Mouse (Mus musculus) heart, embryonic 16.5 days (tissue): ENCODE measurements around the gene Lcp2. TPM values are rescaled to one million over a fixed set of nuclear protein-coding genes. Genes with fewer than 3 reads are reported as not detected.
A peak's percentile ranks its signal among the peaks of the same experiment; 100 is the strongest.

Experiments used
- ATAC-seq: fragments of 200-750 bp; cut with Nextera tagmentation; replicated peaks from 2 replicates; pipeline ENCODE4 v1.8.0; 2017; ENCODE audit warnings: moderate number of reproducible peaks; ENCODE audit not compliant: insufficient read depth, low FRiP score; ENCODE audit errors: extremely low read depth
- H3K27ac ChIP-seq: fragments of 300-500 bp; sonication (generic); 2 replicates; pipeline ENCODE4 v1.5.1; 2014; ENCODE audit warnings: mild to moderate bottlenecking, low read length, control low read depth, moderate library complexity
- H3K27me3 ChIP-seq: fragments of 300-500 bp; sonication (generic); 2 replicates; pipeline ENCODE4 v1.6.1; 2014; ENCODE audit warnings: low read length, mixed read lengths; ENCODE audit not compliant: control insufficient read depth, insufficient read depth
- H3K36me3 ChIP-seq: fragments of 300-500 bp; sonication (generic); 2 replicates; pipeline ENCODE4 v1.6.1; 2014; ENCODE audit not compliant: control insufficient read depth, insufficient read depth
- H3K4me1 ChIP-seq: fragments of 300-500 bp; sonication (generic); 2 replicates; pipeline ENCODE4 v1.6.1; 2014; ENCODE audit warnings: low read length, mixed read lengths; ENCODE audit not compliant: control insufficient read depth, insufficient read depth
- H3K4me2 ChIP-seq: fragments of 300-500 bp; sonication (generic); 2 replicates; pipeline ENCODE4 v1.6.1; 2014; ENCODE audit warnings: low read depth, mild to moderate bottlenecking, control low read depth, low read length
- H3K4me3 ChIP-seq: fragments of 300-500 bp; sonication (generic); 2 replicates; pipeline ENCODE4 v1.5.1; 2014; ENCODE audit warnings: mild to moderate bottlenecking, control low read depth, low read length
- H3K9ac ChIP-seq: fragments of 300-500 bp; sonication (generic); 2 replicates; pipeline ENCODE4 v1.6.1; 2014; ENCODE audit warnings: low read length, control low read depth
- H3K9me3 ChIP-seq: fragments of 300-500 bp; sonication (generic); replicated peaks from 2 replicates; pipeline ENCODE4 v1.6.1; 2016; ENCODE audit warnings: low read length; ENCODE audit not compliant: control insufficient read depth
- WGBS: fragments of 180-500 bp; shearing (Covaris S2); extraction: QIAGEN DNeasy Blood & Tissue Kit; methylation state at CpG from one replicate; pipeline ENCODE4 v1.1.7; 2014; 5-methylcytosine and 5-hydroxymethylcytosine counted together
- polyA plus RNA-seq: library from polyadenylated mRNA; unstranded; fragments of >200 nt; fragmentation: Nextera tagmentation; extraction: Ambion mirVana; gene quantifications from 2 replicates; pipeline ENCODE4 v1.2.1, GENCODE M21; 2015

Lcp2 gene
- polyA plus RNA-seq, 1 experiment from 2014 or later: 11.3 TPM

- WGBS: 56% methylated on average over 4 of the region's 4 CpGs
- Histone ChIP-seq H3K27ac (no peak overlapping the region), H3K4me1 (no peaks in the 10 kb centered on the region), H3K9me3 (no peaks in the 10 kb centered on the region), H3K9ac (no peak overlapping the region), H3K27me3 (no peaks in the 10 kb centered on the region), H3K4me3 (no peak overlapping the region), H3K36me3 (no peaks in the 10 kb centered on the region), H3K4me2 (no peak overlapping the region)
- ATAC-seq: no peak
Measured at GRCm38 (mm10) chr11:34072309-34072708, 25.6 kb downstream of the Lcp2 start.

GRCm38 (mm10) chr11:34073776-34074175 lies 27.1 kb downstream of the Lcp2 start:
- H3K36me3 ChIP-seq: no peaks in the 10 kb centered on the region
- no peaks in the 10 kb centered on the region for H3K27me3 ChIP-seq
- ATAC-seq: 0 out of 2 replicates have a peak, but pooled peaks have one; percentile 4
- no peaks in the 10 kb centered on the region for H3K4me1 ChIP-seq
- no peak overlapping the region for H3K4me3 ChIP-seq
- no peaks in the 10 kb centered on the region for H3K9me3 ChIP-seq
- 8% methylated on average over 15 of the region's 15 CpGs for WGBS
- H3K9ac ChIP-seq: no peak overlapping the region
- peak overlapping the region; percentile 40 for H3K4me2 ChIP-seq
- H3K27ac ChIP-seq: no peak overlapping the region

GRCm38 (mm10) chr11:34077870-34078269 lies 31.1 kb downstream of the Lcp2 start:
- no peaks in the 10 kb centered on the region for H3K9me3 ChIP-seq
- H3K36me3 ChIP-seq: no peaks in the 10 kb centered on the region
- H3K9ac ChIP-seq: no peak overlapping the region
- H3K4me3 ChIP-seq: no peak overlapping the region
- no peak overlapping the region; the same call in 1 of the 2 replicates for H3K27ac ChIP-seq
- no peaks in the 10 kb centered on the region for H3K4me1 ChIP-seq
- H3K4me2 ChIP-seq: no peak overlapping the region
- no peaks in the 10 kb centered on the region for H3K27me3 ChIP-seq
- WGBS: 71% methylated on average over 2 of the region's 2 CpGs
- no peak; the same call in 1 of the 2 replicates for ATAC-seq

GRCm38 (mm10) chr11:34078581-34078980 lies 31.9 kb downstream of the Lcp2 start:
- WGBS: 76% methylated on average over 7 of the region's 7 CpGs
- peak; percentile 42; the same call in 1 of the 2 replicates for ATAC-seq
- Histone ChIP-seq H3K36me3 (no peaks in the 10 kb centered on the region), H3K9ac (no peak overlapping the region), H3K27ac (peak overlapping the region; percentile 45; the same call in 1 of the 2 replicates), H3K9me3 (no peaks in the 10 kb centered on the region), H3K4me3 (no peak overlapping the region), H3K4me2 (no peak overlapping the region), H3K27me3 (no peaks in the 10 kb centered on the region), H3K4me1 (0 out of 2 replicates have a peak, but pooled peaks cover under 1% of the 10 kb centered on the region)

- no peaks in the 10 kb centered on the region for H3K36me3 ChIP-seq
- no peak overlapping the region for H3K4me3 ChIP-seq
- 62% methylated on average over 6 of the region's 6 CpGs for WGBS
- no peaks in the 10 kb centered on the region for H3K27me3 ChIP-seq
- no peak overlapping the region for H3K9ac ChIP-seq
- H3K27ac ChIP-seq: no peak overlapping the region
- no peak for ATAC-seq
- H3K4me1 ChIP-seq: 0 out of 2 replicates have a peak, but pooled peaks cover 5% of the 10 kb centered on the region
- H3K9me3 ChIP-seq: no peaks in the 10 kb centered on the region
- H3K4me2 ChIP-seq: no peak overlapping the region
Measured at GRCm38 (mm10) chr11:34079542-34080464, 33.1 kb downstream of the Lcp2 start.

GRCm38 (mm10) chr11:34083795-34084194 lies 37.1 kb downstream of the Lcp2 start:
- 0 out of 2 replicates have a peak, but pooled peaks cover 5% of the 10 kb centered on the region for H3K4me1 ChIP-seq
- H3K4me2 ChIP-seq: no peak overlapping the region
- H3K9ac ChIP-seq: no peak overlapping the region
- no peak overlapping the region for H3K4me3 ChIP-seq
- ATAC-seq: no peak
- no peaks in the 10 kb centered on the region for H3K9me3 ChIP-seq
- no peaks in the 10 kb centered on the region for H3K27me3 ChIP-seq
- H3K36me3 ChIP-seq: no peaks in the 10 kb centered on the region
- H3K27ac ChIP-seq: no peak overlapping the region
- WGBS: 31% methylated on average over 7 of the region's 7 CpGs

- H3K27ac ChIP-seq: no peak overlapping the region
- no peak overlapping the region for H3K4me3 ChIP-seq
- no peak overlapping the region for H3K9ac ChIP-seq
- 0 out of 2 replicates have a peak, but pooled peaks cover 5% of the 10 kb centered on the region for H3K4me1 ChIP-seq
- no peaks in the 10 kb centered on the region for H3K36me3 ChIP-seq
- H3K9me3 ChIP-seq: no peaks in the 10 kb centered on the region
- 44% methylated on average over 2 of the region's 2 CpGs for WGBS
- ATAC-seq: no peak
- no peak overlapping the region for H3K4me2 ChIP-seq
- H3K27me3 ChIP-seq: no peaks in the 10 kb centered on the region
Measured at GRCm38 (mm10) chr11:34084639-34085038, 37.9 kb downstream of the Lcp2 start.

GRCm38 (mm10) chr11:34086164-34086751 lies 39.5 kb downstream of the Lcp2 start:
- Histone ChIP-seq H3K27me3 (no peaks in the 10 kb centered on the region), H3K9me3 (no peaks in the 10 kb centered on the region), H3K36me3 (no peaks in the 10 kb centered on the region), H3K4me1 (0 out of 2 replicates have a peak, but pooled peaks cover 5% of the 10 kb centered on the region), H3K4me2 (no peak overlapping the region), H3K27ac (no peak overlapping the region), H3K4me3 (no peak overlapping the region), H3K9ac (no peak overlapping the region)
- no peak for ATAC-seq
- 60% methylated on average over 8 of the region's 8 CpGs for WGBS

GRCm38 (mm10) chr11:34087064-34087463 lies 40.3 kb downstream of the Lcp2 start:
- Histone ChIP-seq H3K9me3 (no peaks in the 10 kb centered on the region), H3K4me1 (0 out of 2 replicates have a peak, but pooled peaks cover 5% of the 10 kb centered on the region), H3K27ac (no peak overlapping the region), H3K4me2 (no peak overlapping the region), H3K4me3 (no peak overlapping the region), H3K27me3 (no peaks in the 10 kb centered on the region), H3K9ac (no peak overlapping the region), H3K36me3 (no peaks in the 10 kb centered on the region)
- WGBS: 53% methylated on average over 3 of the region's 3 CpGs
- ATAC-seq: no peak
